Mouse (Mus musculus) layer of hippocampus, adult 8-10 months (tissue): ENCODE measurements around the gene Wdr1. TPM values are rescaled to one million over a fixed set of nuclear protein-coding genes. Genes with fewer than 3 reads are reported as not detected.
"Not testable (repeated sequence)": the region's sequence is repeated elsewhere in the genome, so short reads cannot be mapped to it uniquely, and the experiment has no call there.

ENCODE experiments used
- DNase-seq, 2 experiments: peaks; one replicate each; pipeline ENCODE4 v3.0.0; 2022; ENCODE audit warnings: low spot score in 2 of 2
- total RNA-seq, 4 experiments: library from RNA; stranded (reverse); gene quantifications; 2 replicates each; pipeline ENCODE4 v1.2.4; 2022

The Wdr1 gene
- total RNA-seq: 100 to 1,000 TPM; 214 to 223 (median 220) TPM

DNA sequence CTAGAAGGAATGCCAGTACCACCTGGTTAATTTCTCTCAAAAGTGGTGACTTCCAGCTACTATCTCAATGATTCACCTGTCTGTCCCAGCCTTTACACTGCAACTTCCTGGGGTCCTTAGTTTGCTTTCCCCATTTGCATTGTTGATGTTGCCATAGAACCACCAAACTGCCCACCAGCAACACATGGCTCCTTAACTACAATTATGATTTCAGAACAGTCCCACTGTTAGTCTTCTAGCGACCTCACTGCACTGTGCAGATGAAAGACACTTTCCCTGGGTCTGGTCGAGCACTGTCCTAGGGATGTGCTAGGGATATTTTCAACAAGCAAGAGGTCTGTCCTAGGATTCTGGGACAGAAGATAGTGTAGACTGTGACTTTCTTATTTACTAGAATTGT, at the start of gene Wdr1:
TSS of gene Wdr1 (minus strand) at position 101 of the 400 bp plus-strand sequence.
- no peak for DNase-seq

DNA sequence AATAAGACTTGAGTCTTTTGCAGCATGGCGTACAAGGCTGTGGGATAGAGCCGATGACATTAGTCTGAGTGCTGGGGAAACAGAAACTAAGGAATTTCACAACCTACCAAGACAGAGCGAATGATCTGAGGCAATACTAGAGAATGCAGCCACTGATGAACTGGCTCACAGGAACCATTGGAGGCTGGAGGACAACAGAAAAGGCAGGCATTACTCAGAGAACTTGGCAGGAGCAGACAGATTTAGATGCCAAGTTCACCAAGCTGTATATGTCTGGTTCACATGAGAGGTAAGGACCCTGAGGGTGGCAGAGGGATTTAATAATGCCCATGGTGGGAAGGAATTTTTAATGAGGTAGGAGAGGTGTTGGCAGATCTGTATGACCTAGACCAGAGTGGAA, 48.1 kb upstream of the Wdr1 start:
- DNase-seq: no peak

DNA sequence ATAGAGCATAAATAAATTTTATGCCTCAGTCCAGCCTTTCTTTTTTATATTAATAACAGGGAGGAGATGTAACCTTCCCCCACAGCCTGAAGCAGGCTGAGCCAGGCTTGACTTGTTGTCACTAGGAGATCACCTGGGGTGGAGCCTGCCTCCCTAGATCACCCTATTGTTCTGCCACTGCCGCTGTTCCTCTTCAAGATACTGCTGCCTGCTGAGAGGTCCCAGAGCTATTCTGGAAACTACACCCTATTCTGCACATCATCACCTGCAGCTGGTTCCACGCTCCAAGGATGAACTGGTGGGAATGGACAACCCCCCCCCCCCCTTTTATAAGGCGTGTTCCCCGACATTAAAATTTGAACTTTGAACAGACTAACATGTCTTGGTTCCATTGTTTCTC, 45.2 kb upstream of the Wdr1 start:
- DNase-seq: not testable (repeated sequence)

DNA sequence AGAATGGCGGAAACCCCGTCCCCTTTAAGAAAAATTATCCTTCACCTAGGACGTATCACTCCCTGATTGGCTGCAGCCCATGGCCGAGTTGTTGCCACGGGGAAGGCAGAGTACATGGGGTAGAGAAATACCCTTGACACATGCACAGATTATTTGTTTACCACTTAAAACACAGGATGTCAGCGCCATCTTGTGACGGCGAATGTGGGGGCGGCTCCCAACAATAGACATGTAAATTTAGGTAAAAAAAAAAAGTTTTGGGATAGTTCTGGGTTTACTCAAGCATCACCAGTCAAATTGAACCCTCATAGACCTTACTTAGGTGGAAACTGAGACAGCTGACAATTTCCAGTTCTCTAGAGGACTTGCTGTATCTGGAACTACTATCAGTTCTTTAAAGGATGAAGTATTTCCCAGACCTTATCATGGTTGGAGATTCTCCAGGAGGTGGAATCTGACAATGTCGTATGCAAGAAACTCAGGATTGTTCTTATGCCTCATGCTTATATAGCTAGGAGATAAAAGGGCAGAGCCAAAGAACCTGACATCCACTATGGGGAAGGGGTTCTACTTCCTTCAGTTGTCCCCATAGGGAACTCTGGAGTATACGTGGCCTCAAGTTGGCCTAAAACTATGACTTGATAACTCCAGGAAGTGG, 35.8 kb upstream of the Wdr1 start:
- no peak for DNase-seq

DNA sequence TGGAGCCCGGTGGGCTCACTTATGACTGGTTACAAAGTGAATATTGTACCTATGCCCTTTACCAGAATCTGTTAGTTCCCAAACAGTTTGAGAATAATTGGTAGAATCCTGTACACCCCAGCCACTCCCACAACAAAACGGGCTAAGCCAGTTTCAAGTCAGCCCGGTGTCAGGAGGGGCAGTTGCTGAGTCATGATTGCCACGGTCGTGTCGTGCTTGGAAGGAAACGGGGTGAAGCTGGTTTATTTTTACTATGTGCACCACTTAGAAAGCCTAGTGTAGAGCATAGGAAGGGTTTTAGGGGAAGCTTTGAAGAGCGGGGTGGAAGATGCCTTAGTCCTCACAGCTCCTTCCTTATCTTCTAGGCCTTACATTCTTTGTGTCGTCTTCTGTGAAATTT, 25.9 kb upstream of the Wdr1 start:
- DNase-seq: no peak

DNA sequence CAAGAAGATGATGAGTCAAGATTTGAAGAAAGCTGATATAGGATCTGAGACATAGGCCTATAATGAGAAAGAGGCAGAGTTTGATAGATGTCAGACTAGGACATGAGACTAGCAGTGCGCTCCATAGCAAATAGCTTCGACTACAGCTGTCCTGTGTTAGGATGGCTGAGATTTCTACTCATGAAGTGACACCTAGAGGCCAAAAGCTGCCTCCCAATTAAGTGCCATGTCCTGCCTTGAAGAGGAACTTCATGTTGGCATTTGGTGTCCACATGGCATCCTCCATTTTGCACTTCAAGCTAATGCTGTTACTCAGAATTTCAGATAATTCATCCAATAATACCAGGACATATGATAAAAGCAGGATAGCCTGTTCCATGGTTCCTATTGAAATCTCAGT, 22.4 kb upstream of the Wdr1 start:
- no peak for DNase-seq

DNA sequence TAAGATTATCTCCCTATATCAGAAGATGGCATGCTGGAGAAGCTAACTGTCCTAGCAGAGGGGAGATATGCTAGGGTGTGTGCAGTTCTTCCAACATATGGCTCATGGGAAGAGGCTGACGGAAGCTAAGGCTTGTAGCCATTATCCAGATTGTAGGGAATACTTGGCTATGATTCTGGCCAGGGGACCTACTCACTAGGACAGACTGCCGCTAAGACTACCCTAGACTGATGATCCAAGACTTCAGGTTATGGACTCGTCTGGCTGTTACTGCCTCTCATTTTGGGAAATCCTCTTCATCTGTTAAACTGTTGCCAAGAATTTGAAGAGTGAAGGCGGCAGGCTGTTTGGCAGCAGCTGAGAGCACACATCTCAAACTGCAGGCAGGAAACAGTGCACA, 20.0 kb upstream of the Wdr1 start:
- DNase-seq: peak in 1 of 2 experiments; percentile 10

DNA sequence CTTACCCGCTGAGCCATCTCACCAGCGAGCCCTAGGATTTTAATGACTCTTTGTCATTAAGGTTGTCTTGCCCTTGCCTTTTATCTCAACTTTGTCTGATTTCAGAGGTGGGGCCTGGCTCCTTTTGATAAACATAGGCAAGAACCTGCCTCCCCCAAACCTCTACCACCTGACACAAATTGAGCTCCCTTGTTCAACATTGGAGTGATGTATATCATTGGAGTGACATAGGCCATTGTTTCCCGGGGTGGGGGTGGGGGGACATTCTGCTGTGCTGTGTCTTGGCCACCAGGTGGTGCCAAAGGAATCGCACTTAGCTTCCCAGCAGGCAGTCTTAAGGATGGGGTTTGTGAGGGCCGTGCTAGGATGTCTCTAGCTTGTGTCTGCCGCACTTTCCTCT, 17.7 kb upstream of the Wdr1 start:
- peak in 1 of 2 experiments; percentile 12 for DNase-seq

DNA sequence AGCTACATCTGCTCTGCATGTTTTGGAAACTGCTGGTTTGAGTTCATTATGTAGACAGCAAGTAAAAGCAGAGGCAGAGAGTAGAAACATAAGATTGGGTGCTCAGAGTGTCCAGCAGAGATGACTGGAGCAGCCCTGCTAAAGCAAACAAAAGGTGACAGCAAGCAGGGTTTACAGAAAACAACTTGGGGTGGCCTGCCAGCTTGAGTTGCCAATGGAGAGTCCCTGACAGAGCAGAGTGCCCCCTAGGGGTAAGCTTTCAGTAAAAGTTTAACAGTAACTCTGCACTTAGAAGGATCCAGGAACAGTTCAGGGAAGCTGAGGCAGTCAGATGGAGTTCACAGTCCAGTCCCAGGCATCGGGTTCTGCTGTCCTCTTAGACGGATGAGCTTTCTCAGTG, 7.9 kb upstream of the Wdr1 start:
- DNase-seq: no peak

DNA sequence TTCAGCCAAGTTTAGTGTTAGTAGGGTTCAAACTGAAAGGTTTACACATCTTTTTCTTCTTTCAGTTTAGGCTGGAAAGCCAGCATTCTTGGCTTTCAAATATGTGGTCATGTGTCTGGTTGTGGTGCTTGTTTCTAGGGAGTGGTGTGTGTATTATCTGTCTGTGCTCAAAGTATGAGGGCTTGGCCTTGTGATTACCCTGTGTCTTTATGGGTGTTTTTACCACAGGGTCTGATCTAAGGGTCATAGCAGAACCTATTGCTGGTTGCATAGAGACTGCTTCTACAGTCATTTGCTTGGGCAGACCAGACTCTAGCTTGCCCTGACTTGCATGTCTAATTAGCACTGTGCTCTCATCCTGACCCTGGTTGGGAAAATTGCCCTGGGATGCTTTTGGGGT, 5.6 kb upstream of the Wdr1 start:
- no peak for DNase-seq

DNA sequence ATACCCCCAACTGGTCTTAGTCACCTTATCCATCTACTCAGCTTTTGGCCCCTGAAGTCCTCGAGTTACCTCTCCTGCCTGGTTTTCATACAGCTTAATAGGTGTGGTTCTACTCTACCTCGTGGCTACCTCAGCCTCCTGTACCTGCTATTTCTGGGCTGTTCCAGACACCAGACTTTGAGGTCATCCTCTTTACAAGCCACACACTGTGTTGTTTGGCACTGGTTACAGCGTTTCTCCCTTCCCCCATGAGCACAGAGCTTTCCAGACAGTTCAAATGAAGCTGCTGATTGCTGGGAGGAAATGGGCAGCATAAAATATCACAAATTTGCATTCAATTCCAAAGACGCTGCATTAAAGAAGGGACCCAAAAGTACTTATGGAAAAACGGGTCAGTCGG, 1.8 kb upstream of the Wdr1 start:
- DNase-seq: no peak

DNA sequence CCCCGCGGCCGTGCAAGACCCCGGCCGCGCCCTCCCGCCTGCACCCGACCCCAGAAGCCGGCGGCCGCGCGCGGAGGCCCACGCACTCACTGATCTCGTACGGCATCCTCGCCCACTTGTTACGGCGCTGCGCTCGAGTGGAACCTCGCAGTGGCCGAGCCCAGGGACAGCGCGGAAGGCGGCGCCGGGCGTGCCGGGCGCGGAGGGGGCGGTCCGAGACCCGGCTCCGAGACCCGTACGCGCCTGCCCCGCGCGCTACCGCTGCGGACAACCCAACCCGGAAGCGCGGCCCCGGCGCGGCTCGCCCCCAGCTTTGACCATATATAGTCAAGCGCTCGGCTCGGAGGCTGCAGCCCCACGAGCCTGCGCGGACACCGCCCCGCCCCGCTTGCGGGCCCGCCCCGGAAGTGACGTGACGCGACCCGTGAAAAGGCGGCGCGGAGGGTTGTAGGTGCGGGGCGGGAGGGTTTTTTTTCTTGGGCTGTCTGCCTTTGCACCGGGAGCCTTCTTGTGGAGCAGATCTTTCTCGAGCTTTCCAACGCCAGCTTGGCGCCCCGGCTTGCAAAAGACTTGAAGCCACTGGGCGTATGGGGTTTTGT, 1.5 kb downstream of the Wdr1 start:
- DNase-seq: peak; percentile 94 to 95

DNA sequence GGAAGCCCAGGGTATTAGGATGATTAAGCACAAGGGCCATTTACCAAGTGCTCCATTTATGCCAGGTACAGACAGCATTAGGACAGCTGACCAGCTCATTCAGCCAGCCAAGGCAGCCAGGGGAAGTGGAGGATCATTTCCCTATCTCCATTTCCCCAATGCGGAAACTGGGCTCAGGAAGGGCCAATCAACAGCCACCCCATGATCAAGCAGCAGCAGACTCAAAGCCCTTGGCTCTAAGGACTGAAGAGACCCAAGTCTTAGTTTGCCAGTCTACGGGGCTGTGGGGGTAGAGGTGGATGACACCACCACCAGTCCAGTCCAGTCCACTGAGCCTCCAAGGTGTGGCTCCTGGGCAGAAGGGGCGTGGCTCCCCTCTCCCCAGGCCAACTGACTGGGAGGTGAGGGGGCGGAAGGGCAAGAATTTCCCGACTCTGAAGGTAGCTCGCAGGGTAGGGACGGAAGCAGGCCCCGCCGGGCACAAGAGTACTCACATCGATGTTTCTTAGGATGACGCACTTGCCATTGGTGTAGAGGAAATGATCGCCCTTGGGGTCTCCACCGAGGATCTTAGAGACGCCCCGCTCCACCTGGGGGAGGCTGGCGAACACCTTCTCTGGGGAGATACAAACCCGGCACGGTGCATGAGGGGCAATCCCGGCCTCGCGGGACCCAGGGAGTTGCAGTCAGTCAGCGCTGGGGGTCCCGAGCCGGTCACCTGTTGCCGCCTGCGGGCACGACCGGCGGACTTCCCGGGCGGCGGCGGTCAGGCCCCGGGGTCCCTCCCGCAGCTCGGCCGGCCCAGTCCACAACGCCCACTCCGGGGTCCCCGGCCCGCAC, 2.2 kb downstream of the Wdr1 start:
- peak in 1 of 2 experiments; percentile 43 for DNase-seq

DNA sequence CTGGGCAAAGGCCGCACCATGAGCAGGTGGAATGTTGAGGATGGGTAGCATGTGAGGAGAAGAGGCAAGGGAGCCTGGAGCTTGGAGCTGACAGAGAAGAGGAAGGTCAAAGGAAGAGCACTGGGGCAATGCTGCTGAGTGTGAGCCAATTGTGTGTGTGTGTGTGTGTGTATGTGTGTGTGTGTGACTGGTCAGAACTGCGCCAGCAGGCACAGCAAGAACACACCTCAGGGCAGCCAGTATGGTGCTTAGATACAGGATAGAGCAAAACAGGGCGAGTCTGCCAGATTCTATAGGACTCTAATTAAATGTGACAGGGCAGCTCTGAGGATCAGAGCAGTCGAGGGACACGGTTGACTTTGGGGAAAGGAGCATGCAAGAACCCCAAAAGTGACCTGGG, 4.2 kb downstream of the Wdr1 start:
- DNase-seq: no peak

DNA sequence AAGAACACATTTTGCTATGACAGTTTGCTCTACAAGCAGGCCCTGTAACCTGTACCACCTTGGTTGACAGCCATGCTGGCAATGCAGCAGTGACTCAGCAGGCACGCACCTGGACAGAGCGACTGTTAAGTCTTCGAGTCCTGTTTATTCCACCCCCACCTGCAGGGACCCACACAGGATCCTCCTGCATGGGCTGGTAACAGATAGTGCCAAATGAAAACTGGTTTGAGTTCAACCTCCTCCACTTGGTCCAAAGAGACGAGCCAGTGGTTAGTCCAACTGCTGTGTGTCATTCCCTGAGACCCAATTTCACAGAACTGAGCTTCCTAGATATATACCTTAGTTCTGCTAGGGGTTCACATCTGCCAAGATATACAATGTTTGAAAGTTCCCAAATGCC, 5.2 kb downstream of the Wdr1 start:
- DNase-seq: peak in 1 of 2 experiments; percentile 38

DNA sequence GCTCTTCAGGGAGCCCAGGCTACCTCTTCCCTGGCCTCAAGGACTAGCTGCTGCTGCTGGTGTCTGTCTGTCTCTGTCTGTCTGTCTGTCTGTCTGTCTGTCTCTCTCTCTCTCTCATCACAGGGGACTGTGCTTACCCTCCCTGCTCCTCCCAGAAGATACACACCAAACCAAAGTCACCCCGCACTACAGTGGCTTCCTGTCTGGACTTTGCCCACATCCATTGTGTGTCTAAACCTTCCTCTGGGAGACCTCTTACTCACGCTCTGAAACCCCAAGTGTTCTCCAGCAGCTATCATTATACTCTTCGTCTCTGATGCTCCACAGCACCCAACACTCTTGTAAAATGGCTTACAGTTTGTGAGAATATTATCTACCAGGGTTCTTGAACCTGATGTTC, 6.6 kb downstream of the Wdr1 start:
- DNase-seq: no peak

DNA sequence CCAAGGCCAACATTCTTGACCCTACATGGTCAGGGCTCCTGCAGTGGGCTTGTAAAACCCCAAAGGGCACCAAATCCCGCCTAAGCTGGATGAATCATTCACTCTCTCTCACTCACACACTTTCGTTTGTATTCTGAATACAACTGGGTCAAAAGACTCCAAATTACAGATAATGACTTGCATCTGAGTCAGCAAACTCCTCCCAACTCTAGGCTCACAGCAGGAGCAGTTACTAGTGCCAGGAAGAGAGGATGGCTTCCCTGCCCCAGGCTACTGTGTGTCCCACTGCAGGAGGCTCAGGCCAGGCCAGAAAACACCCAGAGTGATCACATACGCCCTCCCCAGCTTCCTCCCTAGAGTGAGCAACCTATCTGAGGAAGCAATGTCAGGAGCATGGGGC, 9.1 kb downstream of the Wdr1 start:
- no peak for DNase-seq

DNA sequence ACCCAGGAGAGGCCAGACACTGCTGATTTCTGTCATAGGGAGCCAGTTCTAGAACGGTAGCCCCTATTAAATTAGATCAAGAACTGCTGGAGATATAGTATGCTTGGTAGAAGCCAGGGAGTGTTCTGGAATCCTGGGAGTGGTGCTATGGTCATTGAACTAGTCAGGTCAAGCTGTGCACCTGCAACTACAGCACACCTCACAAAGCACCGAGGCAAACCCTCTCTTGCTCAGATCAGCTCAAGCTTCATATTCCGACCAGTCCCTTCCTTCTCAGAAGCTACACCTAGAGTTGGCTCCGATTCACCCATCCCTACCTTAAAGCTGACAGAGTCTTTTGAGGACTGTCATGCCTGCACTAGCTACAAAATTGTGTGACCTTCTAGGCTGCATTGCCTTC, 9.5 kb downstream of the Wdr1 start:
- no peak for DNase-seq

DNA sequence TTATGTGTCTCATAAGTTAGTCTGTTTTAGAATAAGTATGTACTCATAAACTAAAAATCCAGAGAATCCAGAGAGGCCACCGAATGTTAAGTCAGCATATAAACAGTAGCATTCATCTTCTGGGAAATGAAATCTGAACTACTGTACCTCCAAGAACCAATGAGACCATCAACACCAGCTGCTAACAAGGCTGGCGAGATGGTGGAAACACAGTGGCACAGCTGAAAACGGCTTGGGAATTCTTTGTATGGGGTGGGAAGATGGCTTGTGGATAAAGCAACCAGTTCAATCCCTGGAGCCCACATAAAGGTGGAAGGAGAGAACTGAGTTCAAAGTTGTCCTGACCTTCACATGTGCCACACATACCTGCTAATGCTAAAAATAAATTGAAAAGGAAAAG, 10.4 kb downstream of the Wdr1 start:
- DNase-seq: no peak

DNA sequence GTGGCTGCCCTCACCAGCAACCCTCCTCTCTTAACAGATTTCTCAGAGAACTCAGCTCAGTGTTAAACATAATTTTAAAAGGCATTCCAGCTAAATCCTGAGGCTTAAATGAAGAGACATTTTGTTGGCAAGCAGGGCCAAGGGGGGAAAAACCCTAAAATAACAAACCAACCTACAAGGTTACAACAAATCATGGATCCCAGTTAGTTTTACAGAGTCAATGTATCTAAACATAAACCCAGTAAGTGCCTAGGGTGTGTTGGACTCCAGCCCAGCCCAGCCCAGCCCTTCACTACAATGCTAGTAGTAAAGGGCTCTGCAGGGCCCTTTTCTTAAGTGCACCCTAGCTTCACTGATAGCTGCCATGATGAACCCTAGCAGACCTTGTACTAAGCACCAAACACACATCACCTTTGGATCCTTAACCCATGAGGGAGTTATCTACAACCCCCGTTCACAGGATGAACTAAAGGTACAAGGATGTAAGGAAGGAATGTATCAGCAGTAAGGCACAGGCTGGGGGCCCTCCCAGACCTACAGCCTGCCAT, 12.7 kb downstream of the Wdr1 start:
- no peak for DNase-seq

DNA sequence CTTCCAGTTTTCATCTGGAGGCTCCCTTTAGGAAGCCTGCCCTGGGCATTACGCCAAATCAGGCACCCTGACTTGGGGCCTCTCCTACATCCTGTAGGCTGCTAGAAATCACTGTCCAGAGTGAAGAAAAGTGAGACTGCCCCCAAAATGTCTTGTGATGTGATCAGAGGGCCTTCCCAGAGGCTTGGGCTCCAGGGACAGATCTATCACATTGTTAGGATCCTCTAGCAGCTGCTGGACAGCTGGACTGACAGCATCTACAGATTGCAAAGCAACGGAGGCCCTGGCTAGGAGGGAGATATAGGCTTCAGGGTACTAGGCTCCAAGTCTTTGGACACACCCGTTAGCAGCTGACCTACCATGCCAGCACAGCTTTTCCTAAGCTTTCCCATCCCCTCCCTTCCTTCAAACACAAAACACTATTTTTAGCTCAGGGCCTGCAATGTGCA, 13.5 kb downstream of the Wdr1 start:
- DNase-seq: no peak

DNA sequence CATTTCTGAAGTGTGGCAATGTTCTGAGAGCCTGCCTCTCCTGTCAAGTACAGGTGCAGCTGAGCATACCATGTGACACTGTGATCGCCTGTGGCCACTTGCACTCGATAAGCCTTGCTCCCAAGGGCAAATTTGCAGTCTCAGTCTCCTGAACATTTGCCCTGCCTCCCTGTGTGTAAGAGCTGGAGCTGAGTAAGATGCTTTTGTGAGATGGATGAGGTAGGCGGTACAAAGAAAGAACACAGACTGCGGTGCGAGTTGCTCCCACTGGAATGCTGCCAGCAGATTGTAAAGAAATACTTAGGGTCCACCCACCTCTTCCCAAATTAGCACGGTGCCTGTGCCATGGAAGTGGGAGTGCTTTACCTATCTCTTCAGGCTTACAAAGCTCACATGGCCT, 15.6 kb downstream of the Wdr1 start:
- DNase-seq: peak; percentile 70 to 71
